Mouse (Mus musculus) ES-Bruce4 (cell line): Measurements from ENCODE around the gene Olfr622. TPM values are rescaled to one million over a fixed set of nuclear protein-coding genes. Genes with fewer than 3 reads are reported as not detected.

Experiments
- H3K27ac ChIP-seq: 2 replicates; pipeline ENCODE4 v1.5.1; 2012; ENCODE audit warnings: low read length, inconsistent platforms; ENCODE audit not compliant: insufficient read depth
- H3K27me3 ChIP-seq: 2 replicates; pipeline ENCODE4 v1.6.1; 2012; ENCODE audit warnings: mild to moderate bottlenecking, low read length, inconsistent platforms; ENCODE audit not compliant: control insufficient read depth, poor library complexity, insufficient read depth, severe bottlenecking
- H3K36me3 ChIP-seq: 2 replicates; pipeline ENCODE4 v1.6.1; 2012; ENCODE audit warnings: inconsistent platforms, mild to moderate bottlenecking, low read length, moderate library complexity; ENCODE audit not compliant: control insufficient read depth, poor library complexity, insufficient read depth, severe bottlenecking
- H3K4me1 ChIP-seq: one replicate; pipeline ENCODE4 v1.8.1; 2011; ENCODE audit warnings: low read length; ENCODE audit not compliant: control insufficient read depth, insufficient read depth
- H3K4me3 ChIP-seq: 2 replicates; pipeline ENCODE4 v1.5.1; 2011; ENCODE audit warnings: low read depth, mild to moderate bottlenecking, low read length
- H3K9ac ChIP-seq: 2 replicates; pipeline ENCODE4 v1.6.1; 2012; ENCODE audit warnings: low read depth, mild to moderate bottlenecking, inconsistent platforms; ENCODE audit not compliant: poor library complexity, severe bottlenecking
- H3K9me3 ChIP-seq: replicated peaks from 2 replicates; pipeline ENCODE4 v1.6.1; 2012; ENCODE audit warnings: mild to moderate bottlenecking, low read length, inconsistent platforms; ENCODE audit not compliant: control insufficient read depth, poor library complexity, insufficient read depth, severe bottlenecking
- CTCF ChIP-seq: IDR thresholded peaks from one replicate; pipeline ENCODE4 v1.8.1; 2011; ENCODE audit warnings: low read depth, low read length
- EP300 ChIP-seq: IDR thresholded peaks from 2 replicates; pipeline ENCODE4 v1.6.1; 2011; ENCODE audit warnings: low read depth, low read length; ENCODE audit not compliant: insufficient read depth
- POLR2A ChIP-seq: IDR thresholded peaks from one replicate; pipeline ENCODE4 v1.8.1; 2011; ENCODE audit warnings: low read length; ENCODE audit not compliant: insufficient read depth
- polyA plus RNA-seq: library from polyadenylated mRNA; stranded (reverse); fragments of >200 nt; gene quantifications from 2 replicates; pipeline ENCODE4 v1.2.4, GENCODE M21; 2011; ENCODE audit warnings: low read depth; ENCODE audit not compliant: missing spikeins, insufficient read depth, insufficient read length

The Olfr622 gene
- polyA plus RNA-seq, 1 experiment, result not detected

GRCm38 (mm10) chr7:103612434-103612833, 30.1 kb downstream of the Olfr622 start, which contains the start of gene Olfr620:
Gene Olfr620 (minus strand): TSS chr7:103612534.
- Histone ChIP-seq H3K4me3 (no peak within 1 kb of the TSS), H3K27ac (no peak within 1 kb of the TSS), H3K36me3 (no peaks in the 10 kb centered on the region), H3K9me3 (peaks cover 5% of the 10 kb centered on the region), H3K4me1 (no peaks in the 10 kb centered on the region), H3K9ac (no peak within 1 kb of the TSS), H3K27me3 (no peaks in the 10 kb centered on the region)
- TF ChIP-seq POLR2A (no peak), CTCF (no peak), EP300 (no peak)

- no peak overlapping the region for H3K4me3 ChIP-seq
- no peaks in the 10 kb centered on the region for H3K9me3 ChIP-seq
- H3K27me3 ChIP-seq, result no peaks in the 10 kb centered on the region
- H3K9ac ChIP-seq, result no peak overlapping the region
- no peaks in the 10 kb centered on the region for H3K4me1 ChIP-seq
- no peak for TF ChIP-seq EP300
- no peak for TF ChIP-seq CTCF
- TF ChIP-seq POLR2A, result no peak
- H3K36me3 ChIP-seq, result no peaks in the 10 kb centered on the region
- H3K27ac ChIP-seq, result no peak overlapping the region
Observed at GRCm38 (mm10) chr7:103607425-103607824, 35.1 kb downstream of the Olfr622 start.

GRCm38 (mm10) chr7:103600275-103600674, 42.2 kb downstream of the Olfr622 start, which contains the start of gene Olfr619:
Gene Olfr619 (plus strand): TSS chr7:103600575.
- no peak within 1 kb of the TSS for H3K9ac ChIP-seq
- no peaks in the 10 kb centered on the region for H3K27me3 ChIP-seq
- H3K36me3 ChIP-seq, result no peaks in the 10 kb centered on the region
- H3K4me3 ChIP-seq, result no peak within 1 kb of the TSS
- no peaks in the 10 kb centered on the region for H3K4me1 ChIP-seq
- TF ChIP-seq CTCF (no peak), EP300 (no peak), POLR2A (no peak)
- no peak within 1 kb of the TSS for H3K27ac ChIP-seq
- H3K9me3 ChIP-seq, result no peaks in the 10 kb centered on the region

GRCm38 (mm10) chr7:103589803-103590202, 52.7 kb downstream of the Olfr622 start, which contains the start of gene Olfr618:
Gene Olfr618 (plus strand): TSS chr7:103590103.
- H3K27me3 ChIP-seq, result no peaks in the 10 kb centered on the region
- TF ChIP-seq EP300, result no peak
- H3K4me1 ChIP-seq, result no peaks in the 10 kb centered on the region
- H3K27ac ChIP-seq, result no peak within 1 kb of the TSS
- H3K36me3 ChIP-seq, result no peaks in the 10 kb centered on the region
- no peaks in the 10 kb centered on the region for H3K9me3 ChIP-seq
- H3K4me3 ChIP-seq, result no peak within 1 kb of the TSS
- H3K9ac ChIP-seq, result no peak within 1 kb of the TSS

Other genes with a start within 250 kb of the Olfr622 start
- gene Usp17lc, start 227.6 kb downstream of the Olfr622 start, polyA plus RNA-seq, result not detected in 2 replicates
- not detected in 2 replicates for gene Olfr605, start 197.3 kb downstream of the Olfr622 start, polyA plus RNA-seq
- gene Olfr606, start 193.7 kb downstream of the Olfr622 start, polyA plus RNA-seq, result not detected in 2 replicates
- 0.13 TPM in 1 of 2 replicates, not detected in the other for gene Olfr607, start 178.6 kb downstream of the Olfr622 start, polyA plus RNA-seq
- gene Olfr608, start 172.8 kb downstream of the Olfr622 start, polyA plus RNA-seq, result not detected in 2 replicates
- gene Olfr609, start 144.6 kb downstream of the Olfr622 start, polyA plus RNA-seq, result not detected in 2 replicates
- not detected in 2 replicates for gene Olfr610, start 130.6 kb downstream of the Olfr622 start, polyA plus RNA-seq
- gene Olfr611, start 121.9 kb downstream of the Olfr622 start, polyA plus RNA-seq, result not detected in 2 replicates
- gene Olfr612, start 100.0 kb downstream of the Olfr622 start, polyA plus RNA-seq, result not detected in 2 replicates
- gene Olfr613, start 94.6 kb downstream of the Olfr622 start, polyA plus RNA-seq, result not detected in 2 replicates
- not detected in 2 replicates for gene Olfr615, start 86.6 kb downstream of the Olfr622 start, polyA plus RNA-seq
- gene Olfr616, start 73.6 kb downstream of the Olfr622 start, polyA plus RNA-seq, result not detected in 2 replicates
- gene Olfr617, start 69.6 kb downstream of the Olfr622 start, polyA plus RNA-seq, result not detected in 2 replicates
- not detected in 2 replicates for gene Olfr618, start 52.6 kb downstream of the Olfr622 start, polyA plus RNA-seq
- not detected in 2 replicates for gene Olfr619, start 42.1 kb downstream of the Olfr622 start, polyA plus RNA-seq
- gene Olfr620, start 30.2 kb downstream of the Olfr622 start, polyA plus RNA-seq, result not detected in 2 replicates
- not detected in 2 replicates for gene Olfr623, start 21.0 kb upstream of the Olfr622 start, polyA plus RNA-seq
- 0.13 TPM in 1 of 2 replicates, not detected in the other for gene Olfr624, start 28.5 kb upstream of the Olfr622 start, polyA plus RNA-seq
- gene Olfr625-ps1, start 40.0 kb upstream of the Olfr622 start, polyA plus RNA-seq, result not detected in 2 replicates
- 0.16 TPM in 1 of 2 replicates, not detected in the other for gene Olfr243, start 72.0 kb upstream of the Olfr622 start, polyA plus RNA-seq
- gene Olfr628, start 87.7 kb upstream of the Olfr622 start, polyA plus RNA-seq, result not detected in 2 replicates
- gene Olfr629, start 102.2 kb upstream of the Olfr622 start, polyA plus RNA-seq, result not detected in 2 replicates
- gene Olfr630, start 114.6 kb upstream of the Olfr622 start, polyA plus RNA-seq, result not detected in 2 replicates
- gene Olfr69, start 128.9 kb upstream of the Olfr622 start, polyA plus RNA-seq, result not detected in 2 replicates
- gene Olfr68, start 137.0 kb upstream of the Olfr622 start, polyA plus RNA-seq, result not detected in 2 replicates
- gene Olfr67, start 149.1 kb upstream of the Olfr622 start, polyA plus RNA-seq, result not detected in 2 replicates
- gene Hbb-bt, start 171.3 kb upstream of the Olfr622 start, polyA plus RNA-seq, result 1.2 and 2.2 TPM in 2 replicates
- 3.5 TPM in 1 of 2 replicates, not detected in the other for gene Hbb-bs, start 185.4 kb upstream of the Olfr622 start, polyA plus RNA-seq
- not detected in 2 replicates for gene Hbb-bh2, start 197.8 kb upstream of the Olfr622 start, polyA plus RNA-seq
- gene Hbb-bh1, start 200.5 kb upstream of the Olfr622 start, polyA plus RNA-seq, result not detected in 2 replicates
- gene Hbb-y, start 210.5 kb upstream of the Olfr622 start, polyA plus RNA-seq, result 1.4 TPM in 1 of 2 replicates, not detected in the other
- gene Olfr66, start 243.6 kb upstream of the Olfr622 start, polyA plus RNA-seq, result not detected in 2 replicates